13 mouse cellular contexts compared by ENCODE assay signal in the genomic region with DNA sequence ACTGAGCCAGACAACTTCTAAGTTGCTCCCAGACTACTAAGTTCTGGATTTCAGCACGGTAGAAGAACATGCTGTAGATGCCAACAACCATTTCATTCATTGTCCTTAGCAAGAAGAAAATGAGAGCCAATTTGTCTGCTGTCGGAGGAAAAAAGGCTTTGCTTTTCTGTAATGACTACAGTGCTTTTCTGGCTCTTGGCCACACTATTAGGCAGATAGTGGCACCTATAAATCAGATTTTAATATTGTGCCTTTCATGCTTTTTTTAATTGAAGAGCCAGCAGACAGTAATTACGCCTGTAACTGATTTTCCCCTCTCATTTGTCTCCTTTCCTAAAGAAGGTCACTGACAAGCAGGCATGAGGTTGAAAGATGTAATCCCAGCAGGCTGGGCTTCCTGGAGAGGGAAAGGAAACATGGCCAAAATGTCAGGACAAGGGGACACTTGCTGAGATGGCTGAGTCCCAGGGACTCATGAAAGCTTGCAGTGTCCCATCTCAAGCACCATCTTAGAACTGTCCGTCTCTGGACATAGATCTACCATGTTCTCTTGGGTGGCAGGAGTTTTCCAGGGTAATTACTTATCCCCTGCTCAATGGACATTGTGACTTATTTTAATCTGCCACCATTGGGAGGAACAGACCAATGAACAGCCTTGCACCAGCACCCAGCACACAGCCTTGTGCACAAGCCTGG. TPM values are rescaled to one million over a fixed set of nuclear protein-coding genes. Genes with fewer than 3 reads are reported as not detected.
"Had no signal": no experiment of that assay in that cellular context is flagged by ENCODE, and none has a peak within 500 bp of the region (broad histone marks: within the 10 kb centered on the region; RNA-seq: fewer than 3 reads in every experiment).

No protein-coding gene starts in this region.

- H3K36me3 ChIP-seq: kidney, embryonic 15.5 days; limb, embryonic 13.5 days; midbrain, embryonic 15.5 days; stomach, embryonic 15.5 days had no signal

- H3K4me3 ChIP-seq: kidney, embryonic 15.5 days; limb, embryonic 13.5 days; midbrain, embryonic 15.5 days; stomach, embryonic 15.5 days had no signal

- H3K9me3 ChIP-seq: kidney, embryonic 15.5 days; limb, embryonic 13.5 days; midbrain, embryonic 15.5 days; stomach, embryonic 15.5 days had no signal

- ATAC-seq: midbrain, embryonic 15.5 days had no signal

- H3K9ac ChIP-seq: kidney, embryonic 15.5 days; limb, embryonic 13.5 days; liver, embryonic 14.5 days; midbrain, embryonic 15.5 days; stomach, embryonic 15.5 days had no signal

- H3K27ac ChIP-seq: kidney, embryonic 15.5 days; limb, embryonic 13.5 days; liver, embryonic 14.5 days; midbrain, embryonic 15.5 days; stomach, embryonic 15.5 days had no signal

- H3K4me2 ChIP-seq: kidney, embryonic 15.5 days; limb, embryonic 13.5 days; midbrain, embryonic 15.5 days; stomach, embryonic 15.5 days had no signal

- DNase-seq: kidney, adult 2 months; kidney, postnatal 14 days; layer of hippocampus, postnatal 36 days; lung, adult 18-20 months; right cerebral cortex, postnatal 14 days; thymus, adult 2 months; thymus, postnatal 25 days had no signal

- H3K27me3 ChIP-seq: midbrain, embryonic 15.5 days; stomach, embryonic 15.5 days had no signal

RNA-seq across cellular contexts. Expression of gene Clmn, which starts 58.0 kb away (rescaled TPM):
- total RNA-seq: megakaryocyte-erythroid progenitor cell, adult 5-6 weeks had no signal
